Mouse (Mus musculus) MN1 (cell line): Measurements from ENCODE around the gene Gm11627.
A peak's percentile ranks its signal among the peaks of the same experiment; 100 is the strongest.
"Not testable (repeated sequence)": the region's sequence is repeated elsewhere in the genome, so short reads cannot be mapped to it uniquely, and the experiment has no call there.

Experiments used
- DNase-seq: peaks from one replicate; pipeline ENCODE4 v3.0.0-alpha.2; 2016; ENCODE audit warnings: low spot score

Gm11627 gene

GRCm38 (mm10) chr11:102579165-102580033 lies at the start of gene Gm11627:
Gene Gm11627, minus strand, starts transcription at chr11:102579461.
- DNase-seq = peak; percentile 24

- DNase-seq = no peak
Measured at GRCm38 (mm10) chr11:102628529-102628928, 49.3 kb upstream of the Gm11627 start.

- no peak for DNase-seq
Measured at GRCm38 (mm10) chr11:102627171-102627931, 48.1 kb upstream of the Gm11627 start.

GRCm38 (mm10) chr11:102624888-102625407 lies 45.7 kb upstream of the Gm11627 start:
- DNase-seq = peak; percentile 59

DNA sequence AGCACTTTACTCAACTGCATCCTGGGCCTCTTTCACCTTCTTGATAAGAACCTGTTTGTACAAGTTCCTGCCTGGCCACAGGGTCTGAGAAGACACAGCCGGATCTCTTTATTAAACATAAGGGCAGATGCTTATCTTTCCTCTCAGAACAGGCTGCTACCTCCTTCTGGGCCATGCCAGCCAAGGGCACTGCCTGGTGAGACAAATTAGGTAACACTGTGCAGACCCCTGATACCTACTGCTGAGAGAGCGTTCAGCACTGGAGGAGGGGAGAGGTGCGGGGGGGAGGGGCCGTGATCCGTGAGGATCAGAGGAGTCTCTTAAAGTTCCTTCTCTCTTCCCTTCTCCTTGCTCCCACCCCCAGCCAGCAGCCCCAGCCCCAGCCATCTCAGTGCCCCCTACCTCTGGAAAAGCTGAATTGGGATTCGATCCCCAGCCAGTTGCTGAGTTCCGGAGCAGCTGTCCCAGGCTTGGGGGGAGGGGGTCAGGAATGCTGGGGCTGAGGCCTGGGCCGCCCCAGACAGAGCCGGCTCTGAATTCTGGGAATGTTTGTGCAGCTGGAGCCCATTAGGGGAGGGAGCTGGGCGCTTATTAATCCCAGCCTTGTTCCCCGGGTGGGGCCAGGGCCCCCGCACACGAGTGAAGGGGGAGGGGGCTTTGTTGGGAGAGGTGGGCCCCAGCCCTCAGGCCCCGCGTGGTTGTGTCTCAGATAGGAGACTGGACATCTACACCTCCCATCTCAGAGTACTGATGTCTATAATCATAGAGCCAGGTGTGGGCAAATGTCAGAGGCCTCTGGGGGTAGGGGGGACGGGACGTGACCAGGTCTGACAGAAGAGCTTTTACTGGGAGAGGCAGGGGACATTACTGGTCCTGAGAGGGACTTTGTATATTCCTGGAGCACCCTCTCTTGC lies 44.9 kb upstream of the Gm11627 start:
- DNase-seq = peak; percentile 56

DNA sequence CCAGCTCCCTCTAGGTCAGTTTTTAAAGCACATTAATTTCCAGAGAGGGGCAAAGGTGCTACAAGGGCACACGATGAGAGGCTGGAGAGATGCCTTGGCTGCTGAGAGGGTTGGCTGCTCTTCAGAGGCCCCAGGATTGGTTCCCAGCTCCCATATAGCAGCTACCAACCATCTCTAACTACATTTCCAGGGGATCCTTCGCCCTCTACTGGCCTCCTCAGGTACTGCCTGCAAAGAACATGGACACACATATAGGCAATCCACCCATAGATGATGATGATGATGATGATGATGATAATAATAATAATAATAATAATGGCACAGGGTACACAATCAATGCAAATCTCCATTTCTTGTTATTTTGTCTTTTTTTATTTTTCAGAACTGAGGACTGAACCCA lies 40.2 kb upstream of the Gm11627 start:
- DNase-seq = no peak

DNA sequence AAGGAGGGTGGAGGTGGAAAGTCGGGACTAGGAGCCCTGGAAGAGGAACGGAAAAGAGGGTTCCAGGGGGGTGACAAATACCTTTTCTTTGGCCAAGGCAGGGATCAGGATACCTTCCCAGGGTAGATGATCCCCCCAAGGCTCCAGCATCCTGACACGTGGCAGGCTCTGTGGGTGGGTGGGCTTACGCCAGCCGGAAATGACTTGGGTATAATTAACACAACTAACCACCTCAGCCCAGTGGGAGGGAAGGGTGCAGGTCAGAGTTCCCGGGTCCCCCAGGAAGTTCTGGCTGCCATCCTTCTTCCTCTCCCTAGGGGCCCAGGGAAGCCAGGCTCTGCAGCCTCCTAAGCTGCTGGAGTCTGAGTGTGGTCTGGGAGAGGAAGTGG lies 32.0 kb upstream of the Gm11627 start:
- no peak for DNase-seq

- DNase-seq = no peak
Measured at GRCm38 (mm10) chr11:102610675-102611316, 31.5 kb upstream of the Gm11627 start.

GRCm38 (mm10) chr11:102610260-102610659 lies 31.0 kb upstream of the Gm11627 start:
- DNase-seq = no peak

GRCm38 (mm10) chr11:102609483-102609882 lies 30.2 kb upstream of the Gm11627 start:
- no peak for DNase-seq

GRCm38 (mm10) chr11:102608691-102609090 lies 29.4 kb upstream of the Gm11627 start:
- DNase-seq = no peak

- DNase-seq = no peak
Measured at GRCm38 (mm10) chr11:102607686-102608548, 28.7 kb upstream of the Gm11627 start.

GRCm38 (mm10) chr11:102607201-102607600 lies 27.9 kb upstream of the Gm11627 start:
- not testable (repeated sequence) for DNase-seq

DNA sequence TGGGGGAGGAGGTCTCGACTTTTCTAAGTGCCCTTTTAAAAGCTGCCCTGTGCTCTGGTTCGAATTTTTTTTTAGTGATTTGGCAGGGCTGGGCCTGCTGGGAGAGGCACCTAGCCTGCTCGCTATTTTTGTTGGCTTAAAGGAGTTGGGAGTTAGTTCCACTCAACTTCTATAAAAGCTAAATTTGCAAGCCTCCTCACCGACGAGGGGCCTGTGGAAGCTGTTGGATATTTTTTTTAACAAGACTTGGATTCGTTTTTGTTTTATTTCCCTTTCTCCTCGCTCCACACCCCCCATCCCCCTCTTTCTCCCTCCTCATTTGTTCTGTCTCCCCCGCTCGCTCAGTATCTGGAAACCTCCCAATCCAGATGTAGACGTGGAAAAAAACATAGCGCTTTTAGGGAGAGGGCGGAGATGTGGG lies 27.5 kb upstream of the Gm11627 start:
- DNase-seq = no peak

DNA sequence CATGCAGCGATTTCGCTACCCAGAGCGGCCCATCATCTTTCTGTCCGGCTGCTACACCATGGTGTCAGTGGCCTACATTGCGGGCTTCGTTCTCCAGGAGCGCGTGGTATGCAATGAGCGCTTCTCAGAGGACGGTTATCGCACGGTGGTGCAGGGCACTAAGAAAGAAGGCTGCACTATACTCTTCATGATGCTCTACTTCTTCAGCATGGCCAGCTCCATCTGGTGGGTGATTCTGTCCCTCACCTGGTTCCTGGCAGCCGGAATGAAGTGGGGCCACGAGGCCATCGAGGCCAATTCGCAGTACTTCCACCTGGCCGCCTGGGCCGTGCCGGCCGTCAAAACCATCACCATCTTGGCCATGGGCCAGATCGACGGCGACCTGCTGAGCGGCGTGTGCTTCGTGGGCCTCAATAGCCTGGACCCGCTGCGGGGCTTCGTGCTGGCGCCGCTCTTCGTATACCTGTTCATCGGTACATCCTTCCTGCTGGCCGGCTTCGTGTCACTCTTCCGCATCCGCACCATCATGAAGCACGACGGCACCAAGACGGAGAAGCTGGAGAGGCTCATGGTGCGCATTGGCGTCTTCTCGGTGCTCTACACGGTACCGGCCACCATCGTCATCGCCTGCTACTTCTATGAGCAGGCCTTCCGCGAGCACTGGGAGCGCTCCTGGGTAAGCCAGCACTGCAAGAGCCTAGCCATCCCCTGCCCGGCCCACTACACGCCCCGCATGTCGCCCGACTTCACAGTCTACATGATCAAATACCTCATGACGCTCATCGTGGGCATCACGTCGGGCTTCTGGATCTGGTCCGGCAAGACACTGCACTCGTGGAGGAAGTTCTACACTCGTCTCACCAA lies 26.5 kb upstream of the Gm11627 start:
- DNase-seq = no peak

GRCm38 (mm10) chr11:102604777-102605552 lies 25.7 kb upstream of the Gm11627 start:
- no peak for DNase-seq

DNA sequence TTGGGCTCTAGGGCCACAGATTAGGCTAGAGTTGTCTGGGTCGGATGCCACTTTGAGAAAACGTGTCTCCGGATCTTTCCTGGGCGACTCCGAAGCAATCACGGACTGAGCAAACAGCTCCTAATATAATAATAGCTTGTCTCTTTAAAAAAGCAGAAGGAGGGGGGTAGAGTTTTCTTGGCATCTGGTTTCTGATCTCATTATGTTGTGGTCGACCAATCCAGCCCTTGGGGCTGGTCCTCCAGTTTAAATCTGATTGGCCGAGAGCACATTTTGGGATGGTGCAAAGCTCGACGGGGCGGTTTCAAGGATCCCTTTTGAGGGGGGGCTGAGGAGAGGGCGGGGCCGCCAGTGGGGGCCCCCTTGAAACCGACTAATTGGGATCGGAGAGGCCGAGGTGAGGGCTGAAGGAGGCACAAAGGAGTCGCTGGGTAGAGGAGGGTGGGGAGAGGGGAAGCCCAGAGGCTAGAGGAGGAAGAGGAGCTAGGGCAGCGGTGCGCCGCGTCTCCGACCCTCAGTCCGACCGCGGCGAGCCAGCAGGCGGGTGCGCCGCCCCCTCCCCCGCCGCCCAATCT lies 24.8 kb upstream of the Gm11627 start, which contains the start of gene Fzd2:
Gene Fzd2, plus strand, starts transcription at position 387 of the 575 bp plus-strand sequence.
- DNase-seq = peak; percentile 96

- peak; percentile 58 for DNase-seq
Measured at GRCm38 (mm10) chr11:102603496-102603850, 24.2 kb upstream of the Gm11627 start.
